Mouse (Mus musculus): Measurements from ENCODE around the gene Tymp.

GRCm38 (mm10) chr15:89399716-89400115 lies 22.9 kb upstream of the Tymp start:
- TF ChIP-seq CTCF (IDR thresholded peaks at IDR 0.05; ENCODE audit: low read depth) (no peak), EP300 (IDR thresholded peaks at IDR 0.05; ENCODE audit: low read depth) (no peak)
